Mouse (Mus musculus) bone marrow macrophage, adult 2 months (primary cell): ENCODE results near the gene Olfr266. TPM values are rescaled to one million over a fixed set of nuclear protein-coding genes. Genes with fewer than 3 reads are reported as not detected.

Experiments used
- H3K27ac ChIP-seq: 2 replicates; pipeline ENCODE4 v1.5.1; 2012; ENCODE audit warnings: low read depth, low read length; ENCODE audit not compliant: insufficient read depth
- H3K4me1 ChIP-seq: 2 replicates; pipeline ENCODE4 v1.6.1; 2012; ENCODE audit warnings: low read length; ENCODE audit not compliant: control insufficient read depth, insufficient read depth
- H3K4me3 ChIP-seq: 2 replicates; pipeline ENCODE4 v1.5.1; 2012; ENCODE audit warnings: mild to moderate bottlenecking, low read length, moderate library complexity; ENCODE audit not compliant: insufficient read depth
- CTCF ChIP-seq: IDR thresholded peaks from 2 replicates; pipeline ENCODE4 v1.5.1; 2012; ENCODE audit warnings: low read depth, mild to moderate bottlenecking, low read length, moderate library complexity
- POLR2A ChIP-seq: IDR thresholded peaks from 2 replicates; pipeline ENCODE4 v1.6.1; 2012; ENCODE audit warnings: mild to moderate bottlenecking, low read depth, low read length, borderline replicate concordance
- polyA plus RNA-seq: library from polyadenylated mRNA; stranded (reverse); fragments of >200 nt; gene quantifications from 2 replicates; pipeline ENCODE4 v1.2.4, GENCODE M21; 2012; ENCODE audit not compliant: missing spikeins, insufficient read depth, insufficient read length

Olfr266 gene
- polyA plus RNA-seq, 1 experiment = not detected

- Histone ChIP-seq H3K27ac (no peak overlapping the region), H3K4me1 (peaks cover 5% of the 10 kb centered on the region; the same call in 1 of the 2 replicates), H3K4me3 (no peak overlapping the region)
- TF ChIP-seq POLR2A = no peak
- TF ChIP-seq CTCF = no peak
Measured at GRCm38 (mm10) chr3:106771834-106772233, 54.3 kb downstream of the Olfr266 start.

Other genes starting within 250 kb of the Olfr266 start
- 27.8 and 40.6 TPM in 2 replicates for gene Lrif1, start 141.3 kb downstream of the Olfr266 start, polyA plus RNA-seq
- 691 and 706 TPM in 2 replicates for gene Cd53, start 36.1 kb downstream of the Olfr266 start, polyA plus RNA-seq
- gene Kcna3, start 209.9 kb upstream of the Olfr266 start, polyA plus RNA-seq = 1.1 and 2.5 TPM in 2 replicates